Mouse (Mus musculus): Measurements from ENCODE around the gene Taf5. TPM values are rescaled to one million over a fixed set of nuclear protein-coding genes. Genes with fewer than 3 reads are reported as not detected.

Taf5 gene
- polyA plus RNA-seq, 1 experiment from 2014 or later: 10.8 TPM

GRCm38 (mm10) chr19:47067924-47068611 lies 522 bp downstream of the Taf5 start:
- Histone ChIP-seq H3K9ac (replicated peaks) (peak overlapping the region; percentile 95), H3K4me2 (peak overlapping the region; percentile 72), H3K4me3 (replicated peaks) (peak overlapping the region; percentile 99), H3K36me3 (peaks cover 26% of the 10 kb centered on the region), H3K27me3 (no peaks in the 10 kb centered on the region), H3K4me1 (replicated peaks) (peaks cover 9% of the 10 kb centered on the region), H3K27ac (peak overlapping the region; percentile 87), H3K9me3 (no peaks in the 10 kb centered on the region)
- ATAC-seq (ENCODE audit: insufficient number of reproducible peaks, insufficient read depth, low FRiP score, low TSS enrichment, low read depth): peak; percentile 84
- under 1% methylated on average over 67 of the region's 72 CpGs for WGBS

GRCm38 (mm10) chr19:47088226-47088625 lies 20.7 kb downstream of the Taf5 start:
- Histone ChIP-seq H3K27me3 (no peaks in the 10 kb centered on the region), H3K4me3 (replicated peaks) (no peak overlapping the region), H3K36me3 (peaks cover 48% of the 10 kb centered on the region), H3K27ac (no peak overlapping the region), H3K9me3 (no peaks in the 10 kb centered on the region), H3K4me1 (replicated peaks) (peaks cover 17% of the 10 kb centered on the region), H3K4me2 (no peak overlapping the region), H3K9ac (replicated peaks) (no peak overlapping the region)
- 83% methylated on average over 3 of the region's 3 CpGs for whole genome bisulfite sequencing
- no peak for ATAC-seq (ENCODE audit: insufficient number of reproducible peaks, insufficient read depth, low FRiP score, low TSS enrichment, low read depth)

GRCm38 (mm10) chr19:47089718-47090525 lies 22.4 kb downstream of the Taf5 start:
- Histone ChIP-seq H3K9me3 (no peaks in the 10 kb centered on the region), H3K4me2 (peak overlapping the region; percentile 74), H3K36me3 (peaks cover 43% of the 10 kb centered on the region), H3K4me3 (replicated peaks) (peak overlapping the region; percentile 94), H3K27me3 (no peaks in the 10 kb centered on the region), H3K9ac (replicated peaks) (peak overlapping the region; percentile 98), H3K4me1 (replicated peaks) (peaks cover 17% of the 10 kb centered on the region), H3K27ac (peak overlapping the region; percentile 83)
- WGBS: 2% methylated on average over 36 of the region's 36 CpGs
- peak; percentile 66 for ATAC-seq (ENCODE audit: insufficient number of reproducible peaks, insufficient read depth, low FRiP score, low TSS enrichment, low read depth)

- Histone ChIP-seq H3K27me3 (no peaks in the 10 kb centered on the region), H3K4me2 (peak within 1 kb of the TSS; percentile 83), H3K9me3 (no peaks in the 10 kb centered on the region), H3K4me3 (replicated peaks) (peak within 1 kb of the TSS; percentile 94), H3K4me1 (replicated peaks) (peaks cover 17% of the 10 kb centered on the region), H3K36me3 (peaks cover 43% of the 10 kb centered on the region), H3K27ac (peak within 1 kb of the TSS; percentile 83), H3K9ac (replicated peaks) (peak within 1 kb of the TSS; percentile 98)
- under 1% methylated on average over 56 of the region's 56 CpGs for WGBS
- ATAC-seq (ENCODE audit: insufficient number of reproducible peaks, insufficient read depth, low FRiP score, low TSS enrichment, low read depth): peak; percentile 98
Measured at GRCm38 (mm10) chr19:47090550-47091156, 23.1 kb downstream of the Taf5 start, which contains the start of the genes Usmg5 and Pdcd11. Usmg5 (minus strand) TSS chr19:47090647. Pdcd11 (plus strand) TSS chr19:47090768.

GRCm38 (mm10) chr19:47101080-47101479 lies 33.5 kb downstream of the Taf5 start:
- Histone ChIP-seq H3K4me2 (no peak overlapping the region), H3K4me1 (replicated peaks) (no peaks in the 10 kb centered on the region), H3K36me3 (peaks cover 100% of the 10 kb centered on the region), H3K9me3 (no peaks in the 10 kb centered on the region), H3K4me3 (replicated peaks) (no peak overlapping the region), H3K27ac (no peak overlapping the region), H3K27me3 (no peaks in the 10 kb centered on the region), H3K9ac (replicated peaks) (no peak overlapping the region)
- 94% methylated on average over 5 of the region's 5 CpGs for WGBS
- no peak for ATAC-seq (ENCODE audit: insufficient number of reproducible peaks, insufficient read depth, low FRiP score, low TSS enrichment, low read depth)

GRCm38 (mm10) chr19:47104641-47105271 lies 37.2 kb downstream of the Taf5 start:
- H3K36me3 ChIP-seq: peaks cover 100% of the 10 kb centered on the region
- ATAC-seq (ENCODE audit: insufficient number of reproducible peaks, insufficient read depth, low FRiP score, low TSS enrichment, low read depth): no peak
- no peaks in the 10 kb centered on the region for H3K9me3 ChIP-seq
- H3K4me3 ChIP-seq (replicated peaks): no peak overlapping the region
- no peak overlapping the region for H3K9ac ChIP-seq (replicated peaks)
- no peaks in the 10 kb centered on the region for H3K27me3 ChIP-seq
- H3K4me1 ChIP-seq (replicated peaks): no peaks in the 10 kb centered on the region
- 90% methylated on average over 9 of the region's 9 CpGs for WGBS
- no peak overlapping the region for H3K4me2 ChIP-seq
- H3K27ac ChIP-seq: no peak overlapping the region

GRCm38 (mm10) chr19:47118634-47119033 lies 51.1 kb downstream of the Taf5 start:
- H3K27me3 ChIP-seq: no peaks in the 10 kb centered on the region
- H3K4me2 ChIP-seq: no peak overlapping the region
- H3K9me3 ChIP-seq: no peaks in the 10 kb centered on the region
- H3K36me3 ChIP-seq: peaks cover 81% of the 10 kb centered on the region
- no peak overlapping the region for H3K27ac ChIP-seq
- no peak overlapping the region for H3K9ac ChIP-seq (replicated peaks)
- ATAC-seq (ENCODE audit: insufficient number of reproducible peaks, insufficient read depth, low FRiP score, low TSS enrichment, low read depth): no peak
- no peak overlapping the region for H3K4me3 ChIP-seq (replicated peaks)
- WGBS: 84% methylated on average over 2 of the region's 2 CpGs
- H3K4me1 ChIP-seq (replicated peaks): no peaks in the 10 kb centered on the region

GRCm38 (mm10) chr19:47121054-47121453 lies 53.5 kb downstream of the Taf5 start:
- Histone ChIP-seq H3K9ac (replicated peaks) (no peak overlapping the region), H3K36me3 (peaks cover 82% of the 10 kb centered on the region), H3K4me2 (no peak overlapping the region), H3K27me3 (no peaks in the 10 kb centered on the region), H3K4me3 (replicated peaks) (no peak overlapping the region), H3K9me3 (no peaks in the 10 kb centered on the region), H3K27ac (no peak overlapping the region), H3K4me1 (replicated peaks) (no peaks in the 10 kb centered on the region)
- 49% methylated on average over 4 of the region's 4 CpGs for WGBS
- no peak for ATAC-seq (ENCODE audit: insufficient number of reproducible peaks, insufficient read depth, low FRiP score, low TSS enrichment, low read depth)

GRCm38 (mm10) chr19:47122802-47123201 lies 55.3 kb downstream of the Taf5 start:
- no peak for ATAC-seq (ENCODE audit: insufficient number of reproducible peaks, insufficient read depth, low FRiP score, low TSS enrichment, low read depth)
- H3K9me3 ChIP-seq: no peaks in the 10 kb centered on the region
- H3K4me3 ChIP-seq (replicated peaks): no peak overlapping the region
- H3K4me2 ChIP-seq: no peak overlapping the region
- no peaks in the 10 kb centered on the region for H3K4me1 ChIP-seq (replicated peaks)
- H3K27me3 ChIP-seq: no peaks in the 10 kb centered on the region
- WGBS: 28% methylated on average over 2 of the region's 2 CpGs
- no peak overlapping the region for H3K27ac ChIP-seq
- peaks cover 82% of the 10 kb centered on the region for H3K36me3 ChIP-seq
- no peak overlapping the region for H3K9ac ChIP-seq (replicated peaks)

- H3K36me3 ChIP-seq: peaks cover 95% of the 10 kb centered on the region
- WGBS: 97% methylated on average over 10 of the region's 10 CpGs
Measured at GRCm38 (mm10) chr19:47128164-47128563, 60.6 kb downstream of the Taf5 start.

GRCm38 (mm10) chr19:47128835-47129234 lies 61.3 kb downstream of the Taf5 start:
- Histone ChIP-seq H3K9me3 (no peaks in the 10 kb centered on the region), H3K4me2 (no peak overlapping the region), H3K4me3 (replicated peaks) (no peak overlapping the region), H3K36me3 (peaks cover 99% of the 10 kb centered on the region), H3K4me1 (replicated peaks) (no peaks in the 10 kb centered on the region), H3K9ac (replicated peaks) (no peak overlapping the region), H3K27me3 (no peaks in the 10 kb centered on the region), H3K27ac (no peak overlapping the region)
- WGBS: 90% methylated on average over 11 of the region's 11 CpGs
- no peak for ATAC-seq (ENCODE audit: insufficient number of reproducible peaks, insufficient read depth, low FRiP score, low TSS enrichment, low read depth)

More at GRCm38 (mm10) chr19:47128164-47128563, 60.6 kb downstream of the Taf5 start:
- no peak overlapping the region for H3K27ac ChIP-seq
- no peak overlapping the region for H3K4me2 ChIP-seq
- no peaks in the 10 kb centered on the region for H3K27me3 ChIP-seq
- H3K4me1 ChIP-seq (replicated peaks): no peaks in the 10 kb centered on the region
- no peak overlapping the region for H3K9ac ChIP-seq (replicated peaks)
- no peaks in the 10 kb centered on the region for H3K9me3 ChIP-seq
- ATAC-seq (ENCODE audit: insufficient number of reproducible peaks, insufficient read depth, low FRiP score, low TSS enrichment, low read depth): no peak
- H3K4me3 ChIP-seq (replicated peaks): no peak overlapping the region

Measured in limb, embryonic 12.5 days (tissue).